In genomic region chr8:46720656-46721055, GRCm38 (mm10) we compare ENCODE assay signal across 31 mouse cellular contexts. TPM values are rescaled to one million over a fixed set of nuclear protein-coding genes. Genes with fewer than 3 reads are reported as not detected.
DNase-seq lines count a peak whose midpoint lies in the region; ATAC-seq and TF ChIP-seq lines count a peak whose summit lies in the region.
"Had no signal": no experiment of that assay in that cellular context is flagged by ENCODE, and none has a peak within 500 bp of the region (broad histone marks: within the 10 kb centered on the region; RNA-seq: fewer than 3 reads in every experiment).

No protein-coding gene starts in this region.

- no peak for DNase-seq in liver, embryonic 11.5 days (ENCODE audit: low spot score)
- no peak for DNase-seq in liver
- no peak for DNase-seq in layer of hippocampus, adult 9-11 months
- no peak for DNase-seq in gastrocnemius, adult 2 months
- no peak for DNase-seq in heart, adult 9 months (ENCODE audit: low spot score in 2 of 2)
- DNase-seq: adrenal gland, postnatal 25 days; cerebellum, adult 8-10 months; cerebellum, postnatal 25 days; gastrocnemius, postnatal 25 days; heart, adult 11 months; heart, postnatal 36 days; kidney, adult 11 months; kidney, postnatal 14 days; retina, postnatal 1 day; right cerebral cortex, postnatal 14 days; thymus, postnatal 14 days had no signal

- H3K4me1 ChIP-seq in liver, embryonic 11.5 days (replicated peaks; ENCODE audit: control insufficient read depth, insufficient read depth, low read length), result peaks cover 5% of the 10 kb centered on the region; the same call in 1 of the 2 replicates
- H3K4me1 ChIP-seq in intestine, embryonic 16.5 days (ENCODE audit: control insufficient read depth, insufficient read depth, low read length), result no peaks in the 10 kb centered on the region; the same call in 1 of the 2 replicates
- peaks cover 24% of the 10 kb centered on the region for H3K4me1 ChIP-seq in liver, embryonic 16.5 days (ENCODE audit: control insufficient read depth, low read depth, low read length)
- H3K4me1 ChIP-seq: stomach, embryonic 15.5 days had no signal

- H3K4me2 ChIP-seq in liver, embryonic 11.5 days, result no peak overlapping the region
- no peak overlapping the region for H3K4me2 ChIP-seq in intestine, embryonic 16.5 days (ENCODE audit: low read depth, low read length)
- peak overlapping the region; percentile 15; the same call in 1 of the 2 replicates for H3K4me2 ChIP-seq in liver, embryonic 16.5 days (ENCODE audit: low read depth, low read length)
- H3K4me2 ChIP-seq: embryonic facial prominence, embryonic 15.5 days; heart, embryonic 11.5 days; hindbrain, embryonic 12.5 days; limb, embryonic 15.5 days; lung, embryonic 15.5 days; midbrain, embryonic 13.5 days; neural tube, embryonic 13.5 days; stomach, embryonic 15.5 days had no signal

- no peak overlapping the region for H3K4me3 ChIP-seq in liver, embryonic 11.5 days (ENCODE audit: low read depth, low read length)
- H3K4me3 ChIP-seq in intestine, embryonic 16.5 days (ENCODE audit: low read length), result no peak overlapping the region
- no peak overlapping the region for H3K4me3 ChIP-seq in liver, embryonic 16.5 days (ENCODE audit: low read depth, low read length)
- H3K4me3 ChIP-seq in gastrocnemius, adult 2 months, result no peak overlapping the region
- H3K4me3 ChIP-seq: embryonic facial prominence, embryonic 10.5 days; embryonic facial prominence, embryonic 15.5 days; hindbrain, embryonic 12.5 days; limb, embryonic 10.5 days; limb, embryonic 15.5 days; lung, embryonic 15.5 days; midbrain, embryonic 13.5 days; neural tube, embryonic 13.5 days; stomach, embryonic 15.5 days had no signal

- intact Hi-C loops in gastrocnemius, adult 2 months (cut with DNase I), result no loop called here

- peak; percentile 78 for ATAC-seq in liver, embryonic 11.5 days (replicated peaks; ENCODE audit: low FRiP score)
- peak; percentile 74 for ATAC-seq in intestine, embryonic 16.5 days
- peak; percentile 69 for ATAC-seq in liver, embryonic 16.5 days (ENCODE audit: low read depth)
- ATAC-seq: forebrain, embryonic 14.5 days; hindbrain, postnatal 0 days; midbrain, embryonic 13.5 days had no signal

- TF ChIP-seq CTCF in gastrocnemius, adult 2 months (IDR thresholded peaks at IDR 0.05), result no peak

- no peak overlapping the region for H3K9ac ChIP-seq in liver, embryonic 11.5 days (ENCODE audit: low read depth, low read length)
- no peak overlapping the region for H3K9ac ChIP-seq in intestine, embryonic 16.5 days (ENCODE audit: low read depth, low read length)
- no peak overlapping the region for H3K9ac ChIP-seq in liver, embryonic 16.5 days (ENCODE audit: low read depth, low read length)
- H3K9ac ChIP-seq: embryonic facial prominence, embryonic 15.5 days; hindbrain, embryonic 12.5 days; limb, embryonic 15.5 days; lung, embryonic 15.5 days; midbrain, embryonic 13.5 days; neural tube, embryonic 13.5 days; stomach, embryonic 15.5 days had no signal

- WGBS in liver, embryonic 11.5 days, result 46% methylated on average over 4 of the region's 4 CpGs
- WGBS in intestine, embryonic 16.5 days, result 48% methylated on average over 4 of the region's 4 CpGs
- 28% methylated on average over 4 of the region's 4 CpGs for WGBS in liver, embryonic 16.5 days (ENCODE audit: insufficient replicate concordance)

- H3K27me3 ChIP-seq in liver, embryonic 11.5 days (replicated peaks; ENCODE audit: control insufficient read depth, insufficient read depth, low read length), result no peaks in the 10 kb centered on the region
- no peaks in the 10 kb centered on the region for H3K27me3 ChIP-seq in intestine, embryonic 16.5 days (replicated peaks; ENCODE audit: control insufficient read depth, insufficient read depth, low read length)
- no peaks in the 10 kb centered on the region for H3K27me3 ChIP-seq in liver, embryonic 16.5 days (ENCODE audit: control insufficient read depth, insufficient read depth, low read depth, low read length)
- H3K27me3 ChIP-seq: embryonic facial prominence, embryonic 15.5 days; hindbrain, embryonic 12.5 days; limb, embryonic 15.5 days; lung, embryonic 15.5 days; midbrain, embryonic 13.5 days; neural tube, embryonic 13.5 days; stomach, embryonic 15.5 days had no signal

- no peaks in the 10 kb centered on the region for H3K9me3 ChIP-seq in liver, embryonic 11.5 days (ENCODE audit: control insufficient read depth, low read length)
- H3K9me3 ChIP-seq in intestine, embryonic 16.5 days (ENCODE audit: control insufficient read depth, low read length), result no peaks in the 10 kb centered on the region
- H3K9me3 ChIP-seq in liver, embryonic 16.5 days (replicated peaks; ENCODE audit: control insufficient read depth, low read length), result no peaks in the 10 kb centered on the region
- H3K9me3 ChIP-seq: embryonic facial prominence, embryonic 10.5 days; embryonic facial prominence, embryonic 15.5 days; G1E; hindbrain, embryonic 12.5 days; limb, embryonic 10.5 days; limb, embryonic 15.5 days; lung, embryonic 15.5 days; midbrain, embryonic 13.5 days; neural tube, embryonic 13.5 days; stomach, embryonic 15.5 days had no signal

- H3K36me3 ChIP-seq in liver, embryonic 11.5 days (ENCODE audit: control insufficient read depth, insufficient read depth, low read length), result no peaks in the 10 kb centered on the region
- H3K36me3 ChIP-seq in intestine, embryonic 16.5 days (ENCODE audit: control insufficient read depth, insufficient read depth, low read length), result no peaks in the 10 kb centered on the region
- no peaks in the 10 kb centered on the region for H3K36me3 ChIP-seq in liver, embryonic 16.5 days (ENCODE audit: control insufficient read depth, insufficient read depth)
- H3K36me3 ChIP-seq: embryonic facial prominence, embryonic 10.5 days; embryonic facial prominence, embryonic 15.5 days; G1E; hindbrain, embryonic 12.5 days; limb, embryonic 10.5 days; limb, embryonic 15.5 days; lung, embryonic 15.5 days; midbrain, embryonic 13.5 days; neural tube, embryonic 13.5 days; stomach, embryonic 15.5 days had no signal

- no peak overlapping the region for H3K27ac ChIP-seq in liver, embryonic 11.5 days (ENCODE audit: low read depth, low read length)
- no peak overlapping the region for H3K27ac ChIP-seq in intestine, embryonic 16.5 days (ENCODE audit: low read length)
- H3K27ac ChIP-seq in liver, embryonic 16.5 days (ENCODE audit: low read length), result no peak overlapping the region
- no peak overlapping the region for H3K27ac ChIP-seq in gastrocnemius, adult 2 months
- H3K27ac ChIP-seq: embryonic facial prominence, embryonic 10.5 days; embryonic facial prominence, embryonic 15.5 days; hindbrain, embryonic 12.5 days; hindbrain, postnatal 0 days; limb, embryonic 10.5 days; limb, embryonic 15.5 days; lung, embryonic 15.5 days; midbrain, embryonic 13.5 days; neural tube, embryonic 13.5 days; stomach, embryonic 15.5 days had no signal

RNA-seq across cellular contexts. Expression of gene Irf2, which starts 18.9 kb away (rescaled TPM):
- polyA plus RNA-seq in liver, embryonic 11.5 days (2014; fragmentation: Nextera tagmentation; extraction: Ambion mirVana), result 17.7 and 19.7 TPM in 2 replicates
- 23.4 and 29.0 TPM in 2 replicates for polyA plus RNA-seq in intestine, embryonic 16.5 days (2015; fragmentation: Nextera tagmentation; extraction: Ambion mirVana)
- polyA plus RNA-seq in liver, embryonic 16.5 days (2015; fragmentation: Nextera tagmentation; extraction: Ambion mirVana), result 10.6 and 12.1 TPM in 2 replicates
- 10 to 100 TPM; 40.0 to 41.8 TPM for total RNA-seq in gastrocnemius, adult 2 months (2021)
